Mouse (Mus musculus): ENCODE results near the gene Cacna1d.

Gene Cacna1d

GRCm38 (mm10) chr14:30458820-30459219 is 32.4 kb downstream of the Cacna1d start:
- DNase-seq (ENCODE audit: low spot score) = peak; percentile 38

GRCm38 (mm10) chr14:30457897-30458296 is 33.4 kb downstream of the Cacna1d start:
- DNase-seq (ENCODE audit: low spot score) = peak; percentile 46

DNA sequence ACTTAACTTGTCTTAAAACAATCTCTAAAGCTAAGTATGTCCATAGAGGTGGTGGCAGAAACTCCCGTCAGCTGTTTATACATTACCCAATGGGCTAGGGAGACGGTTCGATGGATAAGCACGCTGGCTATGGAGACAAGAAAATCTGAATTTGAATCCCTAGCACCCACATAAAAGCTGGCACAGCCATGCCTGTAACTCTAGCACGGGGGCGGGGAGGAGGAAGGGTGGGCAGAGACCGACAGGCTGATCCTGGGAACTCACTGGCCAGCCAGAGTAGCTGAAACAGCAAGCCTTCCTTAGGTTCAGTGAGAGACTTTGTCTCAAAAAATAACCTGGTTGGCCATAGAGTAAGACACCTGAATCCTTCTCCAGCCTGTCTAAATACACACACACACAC is 33.8 kb downstream of the Cacna1d start:
- DNase-seq (ENCODE audit: low spot score) = no peak

DNA sequence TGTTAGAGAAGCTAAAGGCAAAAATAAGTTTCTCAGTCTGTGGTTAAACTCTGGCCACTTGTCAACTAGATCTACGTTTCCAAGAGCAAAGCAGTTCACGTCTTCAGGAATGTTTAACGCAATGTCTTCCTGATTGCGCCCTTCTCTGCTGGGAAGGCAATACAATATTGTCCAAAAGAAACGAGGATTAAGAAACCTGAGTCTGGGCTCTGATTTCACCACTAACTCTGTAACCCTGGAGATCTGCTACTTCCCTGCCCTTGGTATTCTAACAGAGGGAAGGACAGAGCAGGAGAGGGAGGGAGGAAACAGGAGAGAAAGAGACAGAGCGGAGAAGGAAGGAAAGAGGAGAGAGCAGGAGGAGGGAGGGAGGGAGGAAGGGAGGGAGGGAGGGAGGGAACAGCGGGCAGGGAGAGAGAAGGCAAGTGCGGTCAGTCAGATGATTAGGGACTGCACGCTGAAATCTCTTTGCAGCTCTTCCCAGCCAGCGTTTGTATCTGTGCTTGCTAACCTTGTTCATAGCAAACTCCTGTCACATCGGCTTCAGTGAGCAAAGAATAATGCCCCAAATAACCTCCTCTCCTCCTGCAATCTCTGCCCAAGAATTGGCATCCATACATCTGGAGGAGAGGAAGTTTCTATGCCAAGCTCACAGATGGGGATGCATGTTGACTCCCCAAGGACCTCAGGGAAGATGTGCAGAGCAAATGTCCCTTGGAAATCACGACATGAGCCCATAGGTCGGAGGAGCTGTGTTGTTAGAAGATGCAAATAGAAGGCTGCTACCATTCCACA is 35.3 kb downstream of the Cacna1d start:
- no peak for DNase-seq (ENCODE audit: low spot score)

GRCm38 (mm10) chr14:30439915-30440314 is 51.3 kb downstream of the Cacna1d start:
- DNase-seq (ENCODE audit: low spot score) = no peak

DNA sequence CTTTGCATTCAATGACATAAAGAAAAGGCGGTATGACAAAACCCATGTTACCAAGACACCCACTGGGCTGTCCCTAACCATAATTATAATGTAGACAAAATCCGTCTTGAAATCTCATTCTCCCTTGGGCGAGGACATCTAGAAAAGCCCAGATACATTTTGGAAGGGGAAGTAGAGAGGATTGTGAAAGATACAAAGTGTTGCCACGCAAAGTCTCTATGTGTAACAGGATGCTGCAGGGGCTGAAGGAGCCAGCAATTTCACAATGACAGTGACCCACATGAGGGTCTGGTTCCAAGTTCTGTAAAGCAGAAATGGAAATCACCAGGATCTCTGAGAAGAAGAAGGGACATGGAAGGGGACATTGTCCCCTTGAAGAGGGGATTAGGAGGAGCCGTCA is 55.9 kb downstream of the Cacna1d start:
- peak; percentile 39 for DNase-seq (ENCODE audit: low spot score)

DNA sequence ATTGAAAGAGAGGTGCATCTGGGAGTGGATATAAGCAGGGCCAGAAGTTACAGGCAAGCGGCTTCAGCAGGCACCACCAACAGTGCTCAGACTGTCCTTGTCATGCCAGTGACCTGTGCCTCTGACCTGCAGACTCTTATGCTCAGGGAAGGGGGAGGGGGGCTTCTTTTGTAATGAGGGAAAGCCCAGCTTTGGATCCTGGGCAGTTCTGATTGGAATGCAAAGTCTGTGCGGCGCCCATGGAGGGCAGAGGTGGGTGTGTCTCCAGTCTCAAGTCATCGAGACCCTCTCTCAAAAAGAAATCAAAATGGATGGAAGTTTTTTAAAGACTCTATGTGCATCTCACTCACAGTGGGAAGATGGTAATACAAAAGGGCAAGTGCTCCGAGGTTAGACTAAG is 60.8 kb downstream of the Cacna1d start:
- DNase-seq (ENCODE audit: low spot score) = no peak

DNA sequence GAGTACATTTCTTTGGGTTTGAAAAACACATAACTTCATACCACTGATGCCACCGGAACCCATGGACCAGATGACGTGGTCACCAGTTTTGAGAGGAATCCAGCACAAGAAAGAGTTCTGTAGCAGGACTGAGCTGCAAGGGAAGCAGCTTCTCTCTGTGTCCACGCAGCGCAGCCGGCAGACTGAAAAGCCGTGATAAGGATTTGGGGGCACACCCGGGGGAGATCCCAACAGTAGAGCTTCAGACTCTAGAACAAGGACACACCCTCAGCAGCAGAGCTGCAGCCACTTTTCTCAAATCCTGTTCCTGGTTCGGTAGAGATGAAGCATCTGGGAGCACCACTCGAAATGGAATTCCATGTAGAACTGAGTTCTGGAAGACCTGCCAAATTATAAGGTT is 61.2 kb downstream of the Cacna1d start:
- DNase-seq (ENCODE audit: low spot score) = no peak

DNA sequence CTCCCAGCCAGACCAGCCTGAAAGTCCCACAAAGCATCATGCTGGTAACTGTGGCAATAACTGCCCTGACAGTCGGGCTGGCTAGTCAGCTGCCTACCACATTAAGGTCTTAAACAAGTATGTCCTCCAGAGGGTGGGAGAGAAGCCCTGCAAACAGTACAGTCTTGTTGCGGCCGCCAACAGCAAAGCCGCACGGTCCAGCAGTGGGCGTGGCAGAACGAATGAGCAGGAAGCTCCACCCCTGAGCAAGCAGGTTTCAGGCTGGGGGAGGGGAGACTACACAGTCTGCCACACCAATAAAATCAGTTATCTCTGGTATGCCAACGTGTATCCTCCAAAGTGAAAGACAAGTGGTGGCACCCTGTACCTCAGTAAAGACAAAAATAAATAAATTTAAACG is 61.6 kb downstream of the Cacna1d start:
- DNase-seq (ENCODE audit: low spot score) = no peak

DNA sequence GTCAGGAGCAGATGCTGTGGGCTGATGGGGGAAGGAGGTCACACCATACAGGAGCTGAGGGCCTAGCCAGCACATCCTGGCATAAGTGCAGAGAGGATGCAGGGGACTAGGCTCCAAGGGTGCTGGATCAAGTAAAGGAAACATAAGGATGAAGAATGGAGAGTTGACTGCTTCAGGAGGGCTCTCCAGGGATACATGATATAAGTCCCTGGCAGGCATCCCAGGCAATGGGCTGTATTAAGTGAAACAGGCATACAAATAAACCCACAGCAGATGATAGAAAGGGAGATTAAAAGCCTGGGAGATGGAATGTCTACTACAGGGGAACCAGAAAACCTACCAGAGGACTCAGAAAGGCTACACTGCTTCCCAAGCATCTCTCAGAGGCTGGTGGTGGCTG is 62.5 kb downstream of the Cacna1d start:
- DNase-seq (ENCODE audit: low spot score) = no peak

DNA sequence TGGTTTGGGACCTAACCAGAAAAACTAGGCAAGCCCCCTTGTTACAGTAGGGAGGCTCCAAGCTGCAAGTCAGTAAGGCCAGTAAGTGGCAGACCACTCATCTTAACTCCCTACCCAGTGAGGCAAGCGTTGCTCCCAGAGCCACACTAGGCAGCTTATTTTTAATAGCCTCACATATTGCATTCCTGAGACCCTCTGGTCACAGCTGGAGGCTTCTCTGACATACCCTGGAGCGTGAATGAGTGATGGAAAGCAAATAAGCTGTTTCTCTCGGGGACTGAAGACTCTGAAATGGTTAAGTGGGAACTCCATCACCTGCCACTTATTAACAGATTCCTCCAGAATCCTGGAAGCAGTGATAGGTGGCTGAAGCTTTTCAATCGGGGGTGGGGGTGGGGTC is 65.4 kb downstream of the Cacna1d start:
- no peak for DNase-seq (ENCODE audit: low spot score)

- DNase-seq (ENCODE audit: low spot score) = no peak
Observed at GRCm38 (mm10) chr14:30425175-30425574, 66.1 kb downstream of the Cacna1d start.

- DNase-seq (ENCODE audit: low spot score) = no peak
Observed at GRCm38 (mm10) chr14:30424638-30425037, 66.6 kb downstream of the Cacna1d start.

DNA sequence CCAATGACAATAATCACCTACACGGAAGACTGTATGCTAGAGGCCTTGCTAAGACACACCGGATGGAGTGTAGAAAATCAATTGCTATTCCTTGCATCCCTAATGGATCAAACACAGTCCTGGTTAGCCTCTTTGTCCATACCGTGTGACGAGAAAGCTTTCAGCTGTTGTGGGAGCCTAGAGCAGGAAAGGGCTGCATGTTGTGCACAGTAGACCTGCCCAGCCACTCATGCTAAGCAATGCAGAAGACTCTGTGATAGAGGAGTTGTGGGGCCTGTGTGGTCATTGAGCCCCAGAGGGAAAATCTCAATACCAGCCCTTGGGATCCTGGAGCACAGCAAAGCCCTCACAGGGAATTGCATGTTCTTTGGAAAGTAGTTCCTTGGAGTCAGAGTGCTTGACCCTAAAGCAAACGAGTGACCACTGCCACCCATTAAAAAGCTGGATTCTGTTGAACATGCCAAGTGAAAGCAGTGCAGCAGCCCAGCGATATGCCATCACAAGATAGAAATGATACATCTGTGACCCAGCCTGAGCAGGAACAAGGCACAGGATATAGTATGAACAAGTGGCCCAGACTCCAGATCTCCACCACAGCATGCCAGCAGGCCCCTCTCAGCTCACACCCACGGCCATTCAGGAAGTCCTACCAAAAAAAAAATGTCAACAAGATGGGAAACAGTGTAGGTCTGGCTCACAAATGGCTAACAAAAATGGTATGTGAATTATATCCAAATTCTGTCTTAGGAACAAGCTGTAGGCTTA is 68.7 kb downstream of the Cacna1d start:
- DNase-seq (ENCODE audit: low spot score) = peak; percentile 30

- DNase-seq (ENCODE audit: low spot score) = no peak
Observed at GRCm38 (mm10) chr14:30419458-30419857, 71.8 kb downstream of the Cacna1d start.

GRCm38 (mm10) chr14:30419046-30419445 is 72.2 kb downstream of the Cacna1d start:
- no peak for DNase-seq (ENCODE audit: low spot score)

GRCm38 (mm10) chr14:30415830-30416229 is 75.4 kb downstream of the Cacna1d start:
- no peak for DNase-seq (ENCODE audit: low spot score)

DNA sequence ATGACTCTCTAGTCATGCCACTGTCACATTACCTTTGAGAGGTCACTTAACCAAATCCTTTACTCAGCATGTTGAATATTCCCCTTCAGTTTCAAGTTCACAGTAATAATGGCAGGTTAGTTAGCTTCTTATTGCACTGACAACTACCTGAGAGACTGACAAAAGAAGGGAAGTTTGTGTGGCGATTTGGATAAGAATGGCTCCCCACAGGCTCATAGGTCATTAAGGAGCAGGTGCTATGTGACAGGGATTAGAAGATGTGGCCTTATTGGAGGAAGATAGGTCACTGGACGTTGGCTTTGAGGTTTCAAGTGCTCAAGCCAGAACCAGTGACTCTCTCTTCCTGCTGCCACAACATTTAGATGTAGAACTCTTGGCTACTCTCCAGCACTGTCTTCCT is 77.1 kb downstream of the Cacna1d start:
- no peak for DNase-seq (ENCODE audit: low spot score)

DNA sequence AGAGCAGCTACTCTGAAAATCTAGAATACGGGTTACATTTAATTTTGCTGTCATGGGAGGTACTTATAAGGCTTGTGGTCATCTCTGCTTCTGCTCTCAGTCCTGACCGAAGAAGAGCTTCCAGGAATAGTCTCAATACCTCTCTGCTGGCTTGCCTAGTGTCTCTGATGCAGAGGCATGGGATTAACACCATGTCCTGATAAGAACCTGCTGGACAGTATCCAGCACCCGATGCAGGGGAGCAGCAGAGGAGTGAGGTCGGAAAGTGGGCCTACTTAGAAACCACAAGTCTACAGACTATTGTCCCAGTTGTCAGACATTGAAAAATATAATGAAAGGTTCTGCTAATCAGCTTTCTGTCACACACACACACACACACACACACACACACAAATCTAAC is 81.9 kb downstream of the Cacna1d start:
- DNase-seq (ENCODE audit: low spot score) = no peak

- peak; percentile 12 for DNase-seq (ENCODE audit: low spot score)
Observed at GRCm38 (mm10) chr14:30405456-30406225, 85.6 kb downstream of the Cacna1d start.

DNA sequence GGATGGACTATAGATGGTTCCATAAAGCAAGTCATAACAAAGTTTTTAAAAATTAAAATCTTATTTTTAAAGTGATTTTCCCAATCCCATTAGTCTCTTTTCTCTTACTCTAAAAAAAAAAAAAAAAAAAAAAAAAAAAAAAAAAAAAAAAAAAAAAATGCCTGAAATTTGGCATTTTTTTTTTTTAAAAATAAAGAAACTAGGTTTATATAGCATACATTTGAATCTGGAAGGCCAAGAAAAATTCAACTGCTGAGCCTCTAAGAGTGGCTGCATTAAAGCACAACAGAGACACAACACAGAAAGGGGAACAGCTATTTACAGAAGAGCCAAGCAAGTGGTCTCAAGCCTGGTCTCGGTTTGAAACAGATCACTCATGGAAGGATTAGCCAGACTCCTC is 112.9 kb downstream of the Cacna1d start:
- DNase-seq (ENCODE audit: low spot score) = no peak

DNA sequence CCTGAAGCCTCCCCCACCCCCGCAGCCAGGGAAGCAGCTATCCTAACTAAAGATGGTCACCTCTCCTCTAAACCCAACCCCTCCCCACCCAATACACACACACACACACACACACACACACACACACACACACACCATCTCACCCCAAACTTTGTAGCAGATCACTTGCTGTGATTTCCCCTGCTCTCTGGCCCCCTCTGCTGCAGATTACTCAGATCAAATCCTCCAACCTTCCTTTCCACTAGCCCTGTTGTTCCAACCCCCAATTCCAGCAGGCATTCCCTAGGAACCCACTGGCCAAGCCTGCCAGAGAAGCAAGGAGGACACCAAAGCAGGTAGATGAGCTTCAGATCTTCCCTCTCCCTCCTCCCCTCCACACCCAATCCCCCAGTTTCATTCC is 118.4 kb downstream of the Cacna1d start:
- no peak for DNase-seq (ENCODE audit: low spot score)

DNA sequence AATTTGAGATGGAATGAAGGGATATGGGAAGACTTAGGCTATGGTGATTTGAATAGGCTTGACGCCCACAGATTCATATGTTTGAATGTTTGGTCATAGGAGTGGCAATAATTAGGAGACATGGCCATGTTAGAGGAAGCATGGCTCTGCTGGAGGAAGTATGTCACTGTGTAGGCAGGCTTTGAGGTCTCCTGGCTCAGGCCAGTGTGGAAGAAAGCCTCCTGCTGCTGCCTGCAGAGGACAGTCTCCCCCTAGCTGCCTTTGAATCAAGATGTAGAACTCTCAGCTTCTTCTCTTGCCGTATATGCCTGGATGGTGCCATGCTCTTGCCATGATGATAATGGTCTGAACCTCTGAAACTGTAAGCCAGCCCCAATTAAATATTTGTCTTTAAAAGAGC is 120.2 kb downstream of the Cacna1d start:
- DNase-seq (ENCODE audit: low spot score) = no peak
